Mouse (Mus musculus): Measurements from ENCODE around the gene Nat10. TPM values are rescaled to one million over a fixed set of nuclear protein-coding genes. Genes with fewer than 3 reads are reported as not detected.

Nat10 gene
- polyA plus RNA-seq (2017; shearing (Covaris generic)), result 50.5 TPM

GRCm38 (mm10) chr2:103760906-103761716, at the start of gene Nat10:
Gene Nat10 (minus strand): TSS chr2:103761270.

GRCm38 (mm10) chr2:103797491-103798009, 36.5 kb upstream of the Nat10 start, which contains the start of gene Caprin1:
Gene Caprin1 (minus strand): TSS chr2:103797649.

Other genes starting within 250 kb of the Nat10 start
- 63.8 TPM for gene Abtb2, start 195.0 kb downstream of the Nat10 start, polyA plus RNA-seq (2017; shearing (Covaris generic))
- 235 TPM for gene Caprin1, start 36.4 kb upstream of the Nat10 start, polyA plus RNA-seq (2017; shearing (Covaris generic))
- gene Lmo2, start 196.7 kb upstream of the Nat10 start, polyA plus RNA-seq (2017; shearing (Covaris generic)), result not detected